Mouse (Mus musculus) spleen, adult 2 months (tissue): ENCODE results near the gene Cfi.

Source experiments
- CTCF ChIP-seq: fragments of 200-500 bp; IDR thresholded peaks from 2 replicates; pipeline ENCODE4 v1.5.1; 2011; ENCODE audit warnings: mild to moderate bottlenecking, inconsistent platforms; ENCODE audit not compliant: insufficient read depth, insufficient read length, insufficient replicate concordance; ENCODE audit errors: extremely low read depth
- POLR2A ChIP-seq: fragments of 200-500 bp; IDR thresholded peaks from 2 replicates; pipeline ENCODE4 v1.6.1; 2011; ENCODE audit warnings: low read depth, low read length, inconsistent platforms

GRCm38 (mm10) chr3:129877327-129877726, 41.6 kb downstream of the Cfi start:
- TF ChIP-seq CTCF (no peak), POLR2A (no peak)
